Mouse (Mus musculus) hindbrain, embryonic 12.5 days (tissue): Measurements from ENCODE around the gene Arhgef15. TPM values are rescaled to one million over a fixed set of nuclear protein-coding genes. Genes with fewer than 3 reads are reported as not detected.
A peak's percentile ranks its signal among the peaks of the same experiment; 100 is the strongest.
"Not testable (repeated sequence)": the region's sequence is repeated elsewhere in the genome, so short reads cannot be mapped to it uniquely, and the experiment has no call there.

ENCODE experiments used
- ATAC-seq: fragments of 200-750 bp; cut with Nextera tagmentation; 2 replicates; pipeline ENCODE4 v1.8.0; 2017; ENCODE audit warnings: moderate TSS enrichment; ENCODE audit not compliant: low FRiP score
- H3K27ac ChIP-seq: fragments of 300-500 bp; sonication (generic); 2 replicates; pipeline ENCODE4 v1.5.1; 2016; ENCODE audit warnings: mild to moderate bottlenecking
- H3K27me3 ChIP-seq: fragments of 300-500 bp; sonication (generic); 2 replicates; pipeline ENCODE4 v1.6.1; 2016; ENCODE audit warnings: mild to moderate bottlenecking
- H3K36me3 ChIP-seq: fragments of 300-500 bp; sonication (generic); 2 replicates; pipeline ENCODE4 v1.6.1; 2016; ENCODE audit warnings: mild to moderate bottlenecking
- H3K4me1 ChIP-seq: fragments of 300-500 bp; sonication (generic); 2 replicates; pipeline ENCODE4 v1.6.1; 2016
- H3K4me2 ChIP-seq: fragments of 300-500 bp; sonication (generic); replicated peaks from 2 replicates; pipeline ENCODE4 v1.6.1; 2016; ENCODE audit warnings: mild to moderate bottlenecking
- H3K4me3 ChIP-seq: fragments of 300-500 bp; sonication (generic); 2 replicates; pipeline ENCODE4 v1.5.1; 2016; ENCODE audit warnings: mild to moderate bottlenecking
- H3K9ac ChIP-seq: fragments of 300-500 bp; sonication (generic); 2 replicates; pipeline ENCODE4 v1.6.1; 2016; ENCODE audit warnings: mild to moderate bottlenecking, moderate library complexity
- H3K9me3 ChIP-seq: fragments of 300-500 bp; sonication (generic); replicated peaks from 2 replicates; pipeline ENCODE4 v1.6.1; 2016; ENCODE audit warnings: mild to moderate bottlenecking
- WGBS: fragments of 180-500 bp; shearing (Covaris S2); methylation state at CpG from one replicate; pipeline ENCODE4 v1.1.7; 2016; 5-methylcytosine and 5-hydroxymethylcytosine counted together
- polyA plus RNA-seq: library from polyadenylated mRNA; unstranded; fragments of >200 nt; fragmentation: Nextera tagmentation; extraction: Ambion mirVana; gene quantifications from 2 replicates; pipeline ENCODE4 v1.2.1, GENCODE M21; 2016

Gene Arhgef15
- polyA plus RNA-seq, 1 experiment from 2014 or later = 8.5 TPM

- H3K27ac ChIP-seq, H3K4me3 ChIP-seq, H3K4me2 ChIP-seq, H3K27me3 ChIP-seq, ATAC-seq, H3K36me3 ChIP-seq, H3K9me3 ChIP-seq, H3K4me1 ChIP-seq, H3K9ac ChIP-seq: not testable (repeated sequence)
- 31% methylated on average over 11 of the region's 11 CpGs for WGBS
Measured at GRCm38 (mm10) chr11:68962159-68962558, 4.9 kb upstream of the Arhgef15 start.

DNA sequence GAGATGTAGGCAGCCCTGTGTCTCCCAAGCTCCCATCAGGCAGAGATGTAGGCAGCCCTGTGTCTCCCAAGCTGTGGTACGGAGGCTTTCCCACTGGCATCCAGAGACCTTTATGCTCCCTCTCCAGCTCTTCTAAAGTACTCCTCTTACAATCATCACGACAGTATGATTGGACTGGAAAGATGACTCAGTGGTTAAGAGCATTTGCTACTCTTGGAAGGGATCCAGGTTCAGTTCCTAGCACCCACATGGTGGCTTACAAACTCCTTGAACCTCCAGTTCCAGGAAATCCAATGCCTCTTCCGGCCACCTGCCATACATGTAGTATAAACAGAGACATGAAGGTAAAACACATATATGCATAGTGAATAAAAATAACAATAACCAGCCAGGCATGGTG is 4.3 kb upstream of the Arhgef15 start:
- H3K9ac ChIP-seq = no peak overlapping the region
- peaks cover 15% of the 10 kb centered on the region for H3K27me3 ChIP-seq
- 78% methylated on average over 3 of the region's 3 CpGs for WGBS
- no peaks in the 10 kb centered on the region for H3K4me1 ChIP-seq
- ATAC-seq = no peak
- H3K4me2 ChIP-seq = no peak overlapping the region
- H3K4me3 ChIP-seq = no peak overlapping the region
- no peak overlapping the region for H3K27ac ChIP-seq
- H3K36me3 ChIP-seq = no peaks in the 10 kb centered on the region
- no peaks in the 10 kb centered on the region for H3K9me3 ChIP-seq

GRCm38 (mm10) chr11:68957971-68958370 is 691 bp upstream of the Arhgef15 start:
- no peaks in the 10 kb centered on the region for H3K9me3 ChIP-seq
- peaks cover 51% of the 10 kb centered on the region for H3K27me3 ChIP-seq
- H3K4me2 ChIP-seq = no peak overlapping the region
- H3K4me3 ChIP-seq = no peak overlapping the region
- no peak overlapping the region for H3K27ac ChIP-seq
- ATAC-seq = no peak
- H3K9ac ChIP-seq = no peak overlapping the region
- H3K4me1 ChIP-seq = peaks cover 18% of the 10 kb centered on the region
- 86% methylated on average over 1 of the region's 1 CpGs for WGBS
- no peaks in the 10 kb centered on the region for H3K36me3 ChIP-seq

GRCm38 (mm10) chr11:68956697-68957096 is 583 bp downstream of the Arhgef15 start:
- 32% methylated on average over 13 of the region's 13 CpGs for WGBS
- Histone ChIP-seq H3K27me3 (peaks cover 60% of the 10 kb centered on the region), H3K4me3 (0 out of 2 replicates have a peak overlapping the region, but pooled peaks have one; percentile 6), H3K4me1 (peaks cover 18% of the 10 kb centered on the region), H3K9ac (0 out of 2 replicates have a peak overlapping the region, but pooled peaks have one; percentile 19), H3K4me2 (0 out of 2 replicates have a peak overlapping the region, but pooled peaks have one; percentile 1), H3K27ac (no peak overlapping the region), H3K9me3 (no peaks in the 10 kb centered on the region), H3K36me3 (no peaks in the 10 kb centered on the region)
- no peak for ATAC-seq

DNA sequence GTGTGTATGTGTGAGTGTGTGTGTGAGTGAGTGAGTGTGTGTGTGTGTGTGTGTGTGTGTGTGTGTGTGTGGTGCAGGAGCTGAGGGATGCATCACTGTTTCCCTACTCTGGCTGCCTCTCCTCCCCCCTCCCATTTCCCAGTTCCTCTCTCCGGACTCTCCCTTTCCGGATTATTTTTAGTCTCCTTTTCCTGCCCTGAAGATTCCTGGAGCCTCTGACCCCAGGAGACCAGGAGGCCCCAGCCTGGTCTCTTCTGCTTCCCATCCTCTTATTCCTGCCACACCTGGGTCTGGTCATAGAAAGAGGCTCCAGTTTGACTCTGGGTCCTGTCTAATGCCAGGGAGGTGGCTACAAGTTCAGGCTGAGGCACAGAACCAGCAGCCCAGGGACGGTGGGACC is 1.2 kb downstream of the Arhgef15 start:
- 43% methylated on average over 3 of the region's 3 CpGs for WGBS
- Histone ChIP-seq H3K36me3 (no peaks in the 10 kb centered on the region), H3K4me3 (no peak overlapping the region), H3K4me2 (0 out of 2 replicates have a peak overlapping the region, but pooled peaks have one; percentile 1), H3K4me1 (peaks cover 18% of the 10 kb centered on the region), H3K9ac (no peak overlapping the region), H3K9me3 (no peaks in the 10 kb centered on the region), H3K27ac (no peak overlapping the region), H3K27me3 (peaks cover 66% of the 10 kb centered on the region)
- ATAC-seq = no peak

- Histone ChIP-seq H3K27me3 (peaks cover 70% of the 10 kb centered on the region), H3K36me3 (no peaks in the 10 kb centered on the region), H3K27ac (no peak overlapping the region), H3K4me1 (peaks cover 18% of the 10 kb centered on the region), H3K4me2 (peak overlapping the region; percentile 58), H3K9me3 (no peaks in the 10 kb centered on the region), H3K4me3 (no peak overlapping the region), H3K9ac (peak overlapping the region; percentile 59)
- 64% methylated on average over 5 of the region's 5 CpGs for WGBS
- ATAC-seq = no peak
Measured at GRCm38 (mm10) chr11:68955473-68955872, 1.8 kb downstream of the Arhgef15 start.

DNA sequence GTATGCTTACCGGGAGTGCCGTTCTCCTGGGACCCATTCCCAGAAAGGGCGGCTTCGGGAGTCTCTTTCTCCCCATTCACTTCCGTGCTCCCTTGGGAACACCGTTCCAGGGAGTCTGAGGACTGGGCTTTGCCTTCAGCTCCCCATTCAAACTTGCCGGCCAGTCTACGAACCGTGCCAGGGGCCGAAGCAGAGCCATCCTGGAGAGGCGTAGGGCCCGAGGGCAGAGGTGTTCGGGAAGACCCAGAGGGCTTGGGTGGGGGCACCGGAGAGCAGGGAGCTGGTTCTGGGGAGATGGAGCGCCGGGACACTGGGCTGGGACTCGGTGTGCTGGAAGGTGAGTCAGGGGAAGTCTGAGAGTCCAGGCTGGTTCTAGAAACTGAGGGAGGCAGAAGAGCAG is 2.9 kb downstream of the Arhgef15 start:
- Histone ChIP-seq H3K27ac (no peak overlapping the region), H3K4me1 (peaks cover 18% of the 10 kb centered on the region), H3K36me3 (no peaks in the 10 kb centered on the region), H3K4me2 (peak overlapping the region; percentile 58), H3K9ac (peak overlapping the region; percentile 59), H3K4me3 (peak overlapping the region; percentile 30), H3K27me3 (peaks cover 70% of the 10 kb centered on the region), H3K9me3 (no peaks in the 10 kb centered on the region)
- no peak for ATAC-seq
- WGBS = 2% methylated on average over 17 of the region's 17 CpGs

DNA sequence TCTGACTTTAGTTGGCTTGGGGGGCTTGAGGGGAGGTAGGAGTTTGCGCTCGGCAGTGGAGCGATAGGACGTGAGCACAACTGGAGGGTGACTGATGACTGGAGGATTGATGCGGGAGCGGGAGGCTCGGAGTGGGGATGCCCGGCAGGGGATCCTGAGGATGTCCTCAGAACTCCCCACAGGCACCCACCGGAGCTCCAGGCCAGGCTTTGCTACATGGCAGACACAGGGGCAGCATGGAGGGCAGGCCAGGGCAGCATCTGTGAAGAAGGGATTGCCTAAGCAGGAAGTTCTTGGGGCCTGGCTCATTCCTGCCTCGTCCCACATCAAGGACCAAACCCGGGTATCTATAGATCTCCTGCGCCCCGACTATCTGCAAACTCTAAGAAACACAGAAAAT is 3.4 kb downstream of the Arhgef15 start:
- peaks cover 69% of the 10 kb centered on the region for H3K27me3 ChIP-seq
- peaks cover 18% of the 10 kb centered on the region for H3K4me1 ChIP-seq
- no peak overlapping the region for H3K27ac ChIP-seq
- peak overlapping the region; percentile 58 for H3K4me2 ChIP-seq
- 6% methylated on average over 13 of the region's 13 CpGs for WGBS
- H3K9me3 ChIP-seq = no peaks in the 10 kb centered on the region
- no peaks in the 10 kb centered on the region for H3K36me3 ChIP-seq
- H3K9ac ChIP-seq = no peak overlapping the region
- H3K4me3 ChIP-seq = no peak overlapping the region
- no peak for ATAC-seq

DNA sequence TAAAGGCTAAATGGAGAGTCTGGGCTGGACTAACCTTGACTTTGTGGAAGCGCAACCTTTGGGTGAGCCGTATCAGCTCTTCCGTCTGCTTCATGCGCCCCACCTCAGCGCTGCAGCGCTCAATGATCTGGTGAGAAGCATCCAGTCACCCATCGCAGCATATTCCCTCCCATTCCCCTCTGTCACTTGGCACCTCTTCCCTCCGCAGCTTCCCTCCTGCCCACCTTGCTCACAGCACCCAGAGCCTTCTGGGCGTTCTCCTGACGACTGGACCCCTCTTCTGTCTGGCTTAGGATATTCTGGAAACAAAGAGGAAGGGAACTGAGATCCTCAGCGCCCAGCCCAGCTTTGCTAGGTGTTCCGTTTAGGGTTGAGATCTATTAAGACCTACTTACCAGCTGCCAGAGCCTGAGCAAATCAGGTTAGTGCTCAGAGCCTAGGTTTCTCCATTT is 9.7 kb downstream of the Arhgef15 start:
- Histone ChIP-seq H3K27me3 (peaks cover 40% of the 10 kb centered on the region), H3K36me3 (no peaks in the 10 kb centered on the region), H3K9ac (peak overlapping the region; percentile 55), H3K4me1 (peaks cover 2% of the 10 kb centered on the region; the same call in 1 of the 2 replicates), H3K4me2 (peak overlapping the region; percentile 45), H3K9me3 (no peaks in the 10 kb centered on the region), H3K4me3 (peak overlapping the region; percentile 32), H3K27ac (peak overlapping the region; percentile 66)
- 9% methylated on average over 12 of the region's 12 CpGs for WGBS
- ATAC-seq = 0 out of 2 replicates have a peak, but pooled peaks have one; percentile 29

- H3K9ac ChIP-seq = peak overlapping the region; percentile 55
Measured at GRCm38 (mm10) chr11:68946806-68947440, 10.4 kb downstream of the Arhgef15 start.

DNA sequence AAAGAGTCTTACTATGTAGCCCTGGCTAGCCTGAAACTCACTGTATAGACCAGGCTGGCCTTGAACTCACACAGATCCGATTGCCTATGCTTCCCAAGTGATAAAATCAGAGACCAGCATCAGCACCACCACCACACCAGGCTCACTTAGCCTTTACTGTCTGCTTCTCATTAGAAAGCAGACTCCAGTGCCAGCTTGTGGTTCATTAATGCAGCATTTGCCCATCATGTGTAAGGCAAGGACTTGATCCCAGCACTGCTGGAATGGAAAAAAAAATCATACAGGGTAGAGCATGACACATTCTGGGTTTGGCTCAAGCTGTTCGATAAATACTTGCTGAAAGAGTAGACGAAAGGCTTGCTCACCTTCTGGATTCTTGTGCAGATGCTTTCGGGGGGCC is 11.3 kb downstream of the Arhgef15 start:
- WGBS = 91% methylated on average over 4 of the region's 4 CpGs
- no peak for ATAC-seq
- Histone ChIP-seq H3K4me3 (no peak overlapping the region), H3K9ac (no peak overlapping the region), H3K27ac (no peak overlapping the region), H3K4me1 (peaks cover 2% of the 10 kb centered on the region; the same call in 1 of the 2 replicates), H3K27me3 (peaks cover 26% of the 10 kb centered on the region), H3K9me3 (no peaks in the 10 kb centered on the region), H3K4me2 (peak overlapping the region; percentile 45), H3K36me3 (no peaks in the 10 kb centered on the region)

More at GRCm38 (mm10) chr11:68946806-68947440, 10.4 kb downstream of the Arhgef15 start:
- 6% methylated on average over 14 of the region's 16 CpGs for WGBS
- Histone ChIP-seq H3K36me3 (no peaks in the 10 kb centered on the region), H3K9me3 (no peaks in the 10 kb centered on the region), H3K27ac (peak overlapping the region; percentile 57; the same call in 1 of the 2 replicates), H3K27me3 (peaks cover 36% of the 10 kb centered on the region), H3K4me3 (peak overlapping the region; percentile 32), H3K4me2 (peak overlapping the region; percentile 45), H3K4me1 (peaks cover 2% of the 10 kb centered on the region; the same call in 1 of the 2 replicates)
- no peak for ATAC-seq

- H3K9ac ChIP-seq = no peak overlapping the region
- 69% methylated on average over 2 of the region's 2 CpGs for WGBS
- ATAC-seq = no peak
- H3K4me2 ChIP-seq = no peak overlapping the region
- H3K4me3 ChIP-seq = no peak overlapping the region
- H3K4me1 ChIP-seq = peaks cover 7% of the 10 kb centered on the region
- no peaks in the 10 kb centered on the region for H3K36me3 ChIP-seq
- no peaks in the 10 kb centered on the region for H3K9me3 ChIP-seq
- no peak overlapping the region for H3K27ac ChIP-seq
- H3K27me3 ChIP-seq = peaks cover 24% of the 10 kb centered on the region
Measured at GRCm38 (mm10) chr11:68945245-68945644, 12.0 kb downstream of the Arhgef15 start.

DNA sequence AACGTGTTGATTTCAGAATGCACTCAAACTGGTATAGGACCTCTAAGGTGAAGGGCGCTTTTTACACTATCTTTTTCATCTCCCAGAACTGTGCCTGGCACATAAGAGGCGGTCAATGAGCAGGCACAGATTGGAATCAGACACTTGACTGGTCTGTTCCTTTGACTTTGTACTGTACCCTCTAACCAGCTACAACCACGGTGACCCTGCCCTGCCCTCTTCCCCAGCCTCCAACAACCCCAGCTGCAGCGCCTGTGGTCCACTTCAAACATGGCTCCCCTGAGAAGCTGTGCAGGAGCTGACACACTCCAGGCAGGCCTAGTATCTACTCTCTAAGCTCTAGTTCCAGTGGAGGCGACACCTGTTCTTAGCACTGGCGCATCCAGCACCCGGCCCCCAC is 14.5 kb downstream of the Arhgef15 start:
- Histone ChIP-seq H3K9me3 (no peaks in the 10 kb centered on the region), H3K4me3 (no peak overlapping the region), H3K27ac (no peak overlapping the region), H3K4me2 (no peak overlapping the region), H3K4me1 (peaks cover 8% of the 10 kb centered on the region), H3K9ac (no peak overlapping the region), H3K36me3 (no peaks in the 10 kb centered on the region), H3K27me3 (peaks cover 20% of the 10 kb centered on the region)
- WGBS = 90% methylated on average over 8 of the region's 8 CpGs
- ATAC-seq = no peak
